Mouse (Mus musculus): ENCODE data around the gene Rab3d. TPM values are rescaled to one million over a fixed set of nuclear protein-coding genes. Genes with fewer than 3 reads are reported as not detected.

Rab3d gene
- total RNA-seq (2012; rRNA removed), result 4.4 and 9.5 TPM in 2 replicates

GRCm38 (mm10) chr9:21918035-21918592, at the start of gene Rab3d:
Rab3d (minus strand) TSS chr9:21918192.
- H3K4me3 ChIP-seq (ENCODE audit: insufficient read depth in 1 of 2, low read depth in 1 of 2, low read length in 2 of 2, poor library complexity in 1 of 2, severe bottlenecking in 1 of 2), result peak within 1 kb of the TSS; percentile 69 to 94
- H3K4me1 ChIP-seq (ENCODE audit: control insufficient read depth in 2 of 2, insufficient read depth in 2 of 2, low read length in 2 of 2, poor library complexity in 1 of 2), result no peaks in the 10 kb centered on the region; a peak in 1 of 4 replicates
- TF ChIP-seq ZNF384 (IDR thresholded peaks at IDR 0.05; ENCODE audit: low read depth, low read length), result no peak
- no peak for TF ChIP-seq ZC3H11A (IDR thresholded peaks at IDR 0.05; ENCODE audit: borderline replicate concordance, low read depth, low read length)
- no peak for TF ChIP-seq HCFC1 (IDR thresholded peaks at IDR 0.05; ENCODE audit: borderline replicate concordance, insufficient read depth, low read length)
- no peak for TF ChIP-seq MAFK (IDR thresholded peaks at IDR 0.05; ENCODE audit: insufficient read depth, low read depth, low read length)
- TF ChIP-seq CHD2 (IDR thresholded peaks at IDR 0.05; ENCODE audit: low read depth, low read length), result no peak
- no peak within 1 kb of the TSS for H3K27ac ChIP-seq (ENCODE audit: insufficient read depth, low read depth, low read length, poor library complexity, severe bottlenecking)
- peaks cover 11% of the 10 kb centered on the region; the same call in 1 of the 2 replicates for H3K36me3 ChIP-seq (ENCODE audit: control insufficient read depth, insufficient read depth, low read length, poor library complexity, severe bottlenecking)
- in situ Hi-C loops (cut with MboI; ENCODE audit: low sequenced_read_pairs in 2 of 2, unreplicated experiment in 2 of 2), result no loop called here
- H3K9ac ChIP-seq (ENCODE audit: insufficient read depth, low read depth, low read length, poor library complexity, severe bottlenecking), result peak within 1 kb of the TSS; percentile 56
- no peaks in the 10 kb centered on the region for H3K9me3 ChIP-seq (ENCODE audit: control insufficient read depth, insufficient read depth, low read depth, low read length)
- DNase-seq (ENCODE audit: low read depth, low spot score), result peak; percentile 98

DNA sequence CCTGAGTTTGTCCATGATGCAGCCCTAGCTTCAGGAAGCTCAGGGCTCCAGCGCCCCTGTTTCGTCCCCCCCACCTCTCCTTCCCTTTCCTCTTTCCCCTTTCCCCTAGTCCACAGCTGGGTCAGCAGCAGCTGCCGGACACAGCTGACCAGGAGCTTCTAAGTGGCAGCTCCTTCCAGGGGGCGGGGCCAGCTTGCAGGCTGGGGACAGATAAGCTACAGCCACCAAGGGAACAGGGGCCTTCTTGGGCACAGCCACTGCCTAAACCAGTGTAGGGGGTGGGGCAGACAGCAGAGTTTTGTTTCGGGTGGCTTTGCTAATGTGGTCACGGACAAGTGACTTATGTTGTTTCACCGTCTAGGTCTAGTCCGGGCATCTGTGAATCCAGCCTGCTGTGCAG, 45.4 kb upstream of the Rab3d start, which contains the start of gene Epor:
Gene Epor, minus strand, starts transcription at position 90 of the 400 bp plus-strand sequence.
- in situ Hi-C loops (cut with MboI; ENCODE audit: low sequenced_read_pairs in 2 of 2, unreplicated experiment in 2 of 2), result no loop called here
- H3K9ac ChIP-seq (ENCODE audit: insufficient read depth, low read depth, low read length, poor library complexity, severe bottlenecking), result peak within 1 kb of the TSS; percentile 42; the same call in 1 of the 2 replicates
- H3K4me3 ChIP-seq (ENCODE audit: insufficient read depth in 1 of 2, low read depth in 1 of 2, low read length in 2 of 2, poor library complexity in 1 of 2, severe bottlenecking in 1 of 2), result peak within 1 kb of the TSS; percentile 54 to 68
- TF ChIP-seq HCFC1 (IDR thresholded peaks at IDR 0.05; ENCODE audit: borderline replicate concordance, insufficient read depth, low read length) (no peak), ZC3H11A (IDR thresholded peaks at IDR 0.05; ENCODE audit: borderline replicate concordance, low read depth, low read length) (no peak), CHD2 (IDR thresholded peaks at IDR 0.05; ENCODE audit: low read depth, low read length) (no peak), ZNF384 (IDR thresholded peaks at IDR 0.05; ENCODE audit: low read depth, low read length) (no peak), MAFK (IDR thresholded peaks at IDR 0.05; ENCODE audit: insufficient read depth, low read depth, low read length) (no peak)
- no peaks in the 10 kb centered on the region for H3K36me3 ChIP-seq (ENCODE audit: control insufficient read depth, insufficient read depth, low read length, poor library complexity, severe bottlenecking)
- H3K27ac ChIP-seq (ENCODE audit: insufficient read depth, low read depth, low read length, poor library complexity, severe bottlenecking), result no peak within 1 kb of the TSS
- DNase-seq (ENCODE audit: low read depth, low spot score), result no peak
- peaks cover 0 to 7% of the 10 kb centered on the region in 2 experiments; a peak in 2 of 4 replicates for H3K4me1 ChIP-seq (ENCODE audit: control insufficient read depth in 2 of 2, insufficient read depth in 2 of 2, low read length in 2 of 2, poor library complexity in 1 of 2)
- no peaks in the 10 kb centered on the region for H3K9me3 ChIP-seq (ENCODE audit: control insufficient read depth, insufficient read depth, low read depth, low read length)

GRCm38 (mm10) chr9:21962416-21963059, 44.5 kb upstream of the Rab3d start:
- peak overlapping the region; percentile 42; the same call in 1 of the 2 replicates for H3K9ac ChIP-seq (ENCODE audit: insufficient read depth, low read depth, low read length, poor library complexity, severe bottlenecking)
- no peak overlapping the region for H3K27ac ChIP-seq (ENCODE audit: insufficient read depth, low read depth, low read length, poor library complexity, severe bottlenecking)
- H3K9me3 ChIP-seq (ENCODE audit: control insufficient read depth, insufficient read depth, low read depth, low read length), result no peaks in the 10 kb centered on the region
- peak; percentile 56 for DNase-seq (ENCODE audit: low read depth, low spot score)
- H3K4me1 ChIP-seq (ENCODE audit: control insufficient read depth in 2 of 2, insufficient read depth in 2 of 2, low read length in 2 of 2, poor library complexity in 1 of 2), result peaks cover 0 to 9% of the 10 kb centered on the region in 2 experiments; a peak in 2 of 4 replicates
- in situ Hi-C loops (cut with MboI; ENCODE audit: low sequenced_read_pairs in 2 of 2, unreplicated experiment in 2 of 2), result no loop called here
- H3K36me3 ChIP-seq (ENCODE audit: control insufficient read depth, insufficient read depth, low read length, poor library complexity, severe bottlenecking), result no peaks in the 10 kb centered on the region; the same call in 1 of the 2 replicates
- no peak for TF ChIP-seq ZC3H11A (IDR thresholded peaks at IDR 0.05; ENCODE audit: borderline replicate concordance, low read depth, low read length)
- no peak for TF ChIP-seq ZNF384 (IDR thresholded peaks at IDR 0.05; ENCODE audit: low read depth, low read length)
- TF ChIP-seq HCFC1 (IDR thresholded peaks at IDR 0.05; ENCODE audit: borderline replicate concordance, insufficient read depth, low read length), result no peak
- no peak for TF ChIP-seq CHD2 (IDR thresholded peaks at IDR 0.05; ENCODE audit: low read depth, low read length)
- no peak for TF ChIP-seq MAFK (IDR thresholded peaks at IDR 0.05; ENCODE audit: insufficient read depth, low read depth, low read length)
- H3K4me3 ChIP-seq (ENCODE audit: insufficient read depth in 1 of 2, low read depth in 1 of 2, low read length in 2 of 2, poor library complexity in 1 of 2, severe bottlenecking in 1 of 2), result peak overlapping the region; percentile 54 to 68

- no peak for TF ChIP-seq HCFC1 (IDR thresholded peaks at IDR 0.05; ENCODE audit: borderline replicate concordance, insufficient read depth, low read length)
- TF ChIP-seq MAFK (IDR thresholded peaks at IDR 0.05; ENCODE audit: insufficient read depth, low read depth, low read length), result no peak
- no peak for DNase-seq (ENCODE audit: low read depth, low spot score)
- no peak overlapping the region for H3K27ac ChIP-seq (ENCODE audit: insufficient read depth, low read depth, low read length, poor library complexity, severe bottlenecking)
- H3K4me3 ChIP-seq (ENCODE audit: insufficient read depth in 1 of 2, low read depth in 1 of 2, low read length in 2 of 2, poor library complexity in 1 of 2, severe bottlenecking in 1 of 2), result peak overlapping the region; percentile 54 to 68
- no peaks in the 10 kb centered on the region; the same call in 1 of the 2 replicates for H3K36me3 ChIP-seq (ENCODE audit: control insufficient read depth, insufficient read depth, low read length, poor library complexity, severe bottlenecking)
- H3K4me1 ChIP-seq (ENCODE audit: control insufficient read depth in 2 of 2, insufficient read depth in 2 of 2, low read length in 2 of 2, poor library complexity in 1 of 2), result peaks cover 0 to 9% of the 10 kb centered on the region in 2 experiments; a peak in 2 of 4 replicates
- in situ Hi-C loops (cut with MboI; ENCODE audit: low sequenced_read_pairs in 2 of 2, unreplicated experiment in 2 of 2), result no loop called here
- H3K9ac ChIP-seq (ENCODE audit: insufficient read depth, low read depth, low read length, poor library complexity, severe bottlenecking), result peak overlapping the region; percentile 42
- no peaks in the 10 kb centered on the region for H3K9me3 ChIP-seq (ENCODE audit: control insufficient read depth, insufficient read depth, low read depth, low read length)
Observed at GRCm38 (mm10) chr9:21962010-21962409, 44.0 kb upstream of the Rab3d start.

Data from ES-E14 (cell line).